Mouse (Mus musculus) erythroblast, embryonic 14.5 days (primary cell): ENCODE results near the gene Tldc1.

Source experiments
- GATA1 ChIP-seq: IDR thresholded peaks from 2 replicates; pipeline ENCODE4 v1.6.1; 2012; ENCODE audit warnings: low read length, inconsistent platforms, mixed read lengths
- TAL1 ChIP-seq: IDR thresholded peaks from 3 replicates; pipeline ENCODE4 v1.6.1; 2012; ENCODE audit warnings: low read length, inconsistent platforms, mixed read lengths

GRCm38 (mm10) chr8:119826982-119827381, 48.8 kb upstream of the Tldc1 start:
- TF ChIP-seq TAL1 (no peak), GATA1 (no peak)
